Mouse (Mus musculus): ENCODE results near the gene Ecel1. TPM values are rescaled to one million over a fixed set of nuclear protein-coding genes. Genes with fewer than 3 reads are reported as not detected.

Gene Ecel1
- polyA plus RNA-seq, 1 experiment from 2014 or later, result 1.0 TPM

DNA sequence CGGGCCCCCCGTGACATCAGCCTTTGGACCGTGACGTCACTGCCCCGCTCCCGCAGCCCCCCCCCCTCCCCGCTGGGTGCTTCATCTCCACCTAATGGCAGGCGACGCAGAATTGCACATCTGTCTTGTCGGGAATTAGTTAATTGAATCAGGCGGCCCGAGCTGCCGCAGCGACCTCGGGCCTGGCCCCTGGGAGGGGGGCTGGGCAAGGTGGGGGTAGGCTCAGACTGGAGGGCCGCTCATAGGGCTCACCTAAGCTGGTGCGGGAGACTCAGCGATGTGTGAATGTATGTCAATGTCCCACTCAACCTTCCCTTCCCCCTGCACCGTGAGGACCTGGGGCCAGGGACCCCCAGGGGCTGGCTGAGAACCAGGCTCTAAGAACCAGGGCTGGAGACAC, 14.1 kb upstream of the Ecel1 start:
- WGBS, result 11% methylated on average over 19 of the region's 19 CpGs
- H3K36me3 ChIP-seq, result no peaks in the 10 kb centered on the region
- H3K9me3 ChIP-seq, result no peaks in the 10 kb centered on the region
- no peak for ATAC-seq (ENCODE audit: extremely low read depth, insufficient number of reproducible peaks, low FRiP score, low TSS enrichment)
- peaks cover 14% of the 10 kb centered on the region for H3K4me1 ChIP-seq
- H3K27me3 ChIP-seq (replicated peaks), result peaks cover 93% of the 10 kb centered on the region
- no peak overlapping the region for H3K4me3 ChIP-seq
- 0 out of 2 replicates have a peak overlapping the region, but pooled peaks have one; percentile 47 for H3K9ac ChIP-seq
- peak overlapping the region; percentile 22 for H3K4me2 ChIP-seq
- no peak overlapping the region for H3K27ac ChIP-seq (replicated peaks)

DNA sequence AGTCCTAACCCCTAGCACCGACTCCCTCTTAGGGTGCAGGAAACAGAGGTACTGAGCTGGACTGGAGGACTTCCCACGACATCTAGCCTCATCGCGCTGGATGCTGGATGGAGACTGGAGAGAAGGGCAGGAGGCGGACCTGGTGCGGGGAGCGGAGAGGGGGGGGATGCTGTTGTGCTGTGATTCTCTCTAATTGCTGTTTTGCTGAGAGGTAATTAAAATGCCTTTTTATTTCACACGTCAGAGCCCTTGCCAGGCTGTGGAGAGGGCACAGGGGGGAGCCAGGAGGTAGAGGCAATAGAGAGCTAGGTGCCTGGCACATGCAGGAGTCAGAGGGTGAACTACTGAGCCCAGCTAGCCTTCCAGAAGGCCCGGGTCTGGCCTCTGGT, 8.5 kb upstream of the Ecel1 start:
- Histone ChIP-seq H3K36me3 (no peaks in the 10 kb centered on the region), H3K4me2 (no peak overlapping the region), H3K9ac (no peak overlapping the region), H3K9me3 (no peaks in the 10 kb centered on the region), H3K4me3 (no peak overlapping the region), H3K4me1 (no peaks in the 10 kb centered on the region), H3K27ac (replicated peaks) (no peak overlapping the region), H3K27me3 (replicated peaks) (peaks cover 100% of the 10 kb centered on the region)
- 41% methylated on average over 9 of the region's 9 CpGs for WGBS
- ATAC-seq (ENCODE audit: extremely low read depth, insufficient number of reproducible peaks, low FRiP score, low TSS enrichment), result no peak

DNA sequence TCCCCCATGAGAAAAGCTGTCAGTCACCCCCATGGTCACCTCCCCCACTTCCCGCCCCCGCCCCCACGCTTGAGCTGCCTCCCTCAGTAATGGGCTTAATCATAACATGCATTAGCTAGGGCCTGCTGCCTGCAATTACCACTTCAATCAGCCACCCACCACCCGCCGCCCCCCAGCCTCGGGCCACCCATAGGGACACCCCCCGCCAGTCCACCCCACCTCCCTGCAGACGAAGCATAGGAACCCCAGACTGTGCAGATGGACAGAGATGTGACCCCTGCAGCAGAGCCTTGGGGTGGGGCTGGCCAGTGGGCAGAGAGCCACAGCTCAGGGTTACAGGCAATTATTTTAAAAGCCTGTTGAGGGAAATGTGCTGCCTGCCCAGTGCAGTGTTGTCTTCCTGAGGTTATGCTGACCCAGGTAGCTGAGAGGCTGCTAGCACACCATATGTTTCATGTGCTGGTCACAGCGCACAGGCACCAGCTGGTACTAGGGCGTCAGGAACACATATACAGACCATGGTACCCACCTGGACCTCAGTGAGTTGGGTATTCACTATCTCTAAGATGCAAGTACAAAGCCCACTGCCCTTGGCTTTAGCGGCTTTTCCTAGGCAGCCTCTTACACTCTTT, 8.0 kb upstream of the Ecel1 start:
- Histone ChIP-seq H3K4me1 (no peaks in the 10 kb centered on the region), H3K27ac (replicated peaks) (no peak overlapping the region), H3K36me3 (no peaks in the 10 kb centered on the region), H3K9me3 (no peaks in the 10 kb centered on the region), H3K4me3 (no peak overlapping the region), H3K9ac (no peak overlapping the region), H3K27me3 (replicated peaks) (peaks cover 100% of the 10 kb centered on the region), H3K4me2 (no peak overlapping the region)
- 23% methylated on average over 11 of the region's 11 CpGs for WGBS
- ATAC-seq (ENCODE audit: extremely low read depth, insufficient number of reproducible peaks, low FRiP score, low TSS enrichment), result no peak

DNA sequence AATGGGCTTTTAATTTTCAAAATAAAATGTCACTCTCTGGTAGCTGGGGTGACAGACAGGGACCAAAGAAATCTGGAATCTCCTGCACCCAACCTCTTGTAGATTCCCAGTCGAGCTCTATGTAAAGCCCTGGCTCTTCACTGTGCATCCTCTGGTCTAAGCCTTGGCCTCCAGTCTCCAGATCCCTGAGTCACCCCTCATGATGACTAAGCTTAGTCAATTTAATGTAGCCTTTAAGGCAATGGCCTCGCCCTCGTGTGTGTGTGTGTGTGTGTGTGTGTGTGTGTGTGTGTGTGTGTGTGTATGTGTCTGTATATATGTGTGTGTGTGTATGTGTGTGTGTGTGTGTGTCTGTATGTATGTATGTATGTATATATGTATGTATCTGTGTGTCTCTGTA, 3.1 kb upstream of the Ecel1 start:
- H3K4me2 ChIP-seq, result no peak overlapping the region
- H3K27ac ChIP-seq (replicated peaks), result no peak overlapping the region
- no peak overlapping the region for H3K9ac ChIP-seq
- 74% methylated on average over 3 of the region's 3 CpGs for WGBS
- H3K4me1 ChIP-seq, result peaks cover 17% of the 10 kb centered on the region
- peaks cover 100% of the 10 kb centered on the region for H3K27me3 ChIP-seq (replicated peaks)
- no peak overlapping the region for H3K4me3 ChIP-seq
- H3K36me3 ChIP-seq, result no peaks in the 10 kb centered on the region
- no peak for ATAC-seq (ENCODE audit: extremely low read depth, insufficient number of reproducible peaks, low FRiP score, low TSS enrichment)
- no peaks in the 10 kb centered on the region for H3K9me3 ChIP-seq

DNA sequence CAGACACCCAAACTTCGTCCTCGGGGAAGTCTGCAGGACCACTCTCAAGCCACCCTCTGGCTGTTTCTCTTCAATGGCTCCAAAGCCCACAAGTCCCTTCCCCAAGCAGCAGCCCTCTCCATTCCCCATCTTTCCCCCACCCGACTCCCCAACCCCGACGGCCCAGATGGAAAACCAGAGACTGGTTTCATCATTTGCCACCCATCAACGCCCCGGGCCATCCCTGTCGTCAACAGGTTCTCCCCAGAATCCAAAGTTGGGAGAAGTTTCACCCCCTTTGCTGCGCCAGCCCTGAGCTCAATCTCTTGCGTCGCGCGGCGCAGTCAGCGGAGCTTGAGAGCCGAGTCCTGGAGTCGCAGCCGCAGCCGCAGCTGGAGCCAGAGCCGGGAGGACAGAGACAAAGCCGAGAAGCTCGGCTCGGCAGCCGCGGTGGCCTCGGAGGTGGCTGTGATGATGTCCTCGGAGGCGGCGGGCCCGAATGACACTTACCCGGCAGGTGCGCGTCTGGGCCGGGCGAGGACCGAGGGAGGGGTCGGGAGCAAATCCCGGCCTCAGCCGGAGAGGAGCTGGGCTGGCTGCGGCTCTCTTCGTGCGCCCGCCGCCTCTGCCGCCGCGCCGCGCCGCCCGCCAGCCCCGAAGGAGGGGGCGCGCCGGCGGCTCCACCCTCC, 656 bp downstream of the Ecel1 start:
- H3K4me2 ChIP-seq, result peak overlapping the region; percentile 74
- H3K27me3 ChIP-seq (replicated peaks), result peaks cover 100% of the 10 kb centered on the region
- no peaks in the 10 kb centered on the region for H3K36me3 ChIP-seq
- ATAC-seq (ENCODE audit: extremely low read depth, insufficient number of reproducible peaks, low FRiP score, low TSS enrichment), result no peak
- H3K4me1 ChIP-seq, result peaks cover 25% of the 10 kb centered on the region
- peak overlapping the region; percentile 51 for H3K4me3 ChIP-seq
- 0 out of 2 replicates have a peak overlapping the region, but pooled peaks have one; percentile 28 for H3K9ac ChIP-seq
- no peaks in the 10 kb centered on the region for H3K9me3 ChIP-seq
- WGBS, result under 1% methylated on average over 56 of the region's 56 CpGs
- H3K27ac ChIP-seq (replicated peaks), result no peak overlapping the region

DNA sequence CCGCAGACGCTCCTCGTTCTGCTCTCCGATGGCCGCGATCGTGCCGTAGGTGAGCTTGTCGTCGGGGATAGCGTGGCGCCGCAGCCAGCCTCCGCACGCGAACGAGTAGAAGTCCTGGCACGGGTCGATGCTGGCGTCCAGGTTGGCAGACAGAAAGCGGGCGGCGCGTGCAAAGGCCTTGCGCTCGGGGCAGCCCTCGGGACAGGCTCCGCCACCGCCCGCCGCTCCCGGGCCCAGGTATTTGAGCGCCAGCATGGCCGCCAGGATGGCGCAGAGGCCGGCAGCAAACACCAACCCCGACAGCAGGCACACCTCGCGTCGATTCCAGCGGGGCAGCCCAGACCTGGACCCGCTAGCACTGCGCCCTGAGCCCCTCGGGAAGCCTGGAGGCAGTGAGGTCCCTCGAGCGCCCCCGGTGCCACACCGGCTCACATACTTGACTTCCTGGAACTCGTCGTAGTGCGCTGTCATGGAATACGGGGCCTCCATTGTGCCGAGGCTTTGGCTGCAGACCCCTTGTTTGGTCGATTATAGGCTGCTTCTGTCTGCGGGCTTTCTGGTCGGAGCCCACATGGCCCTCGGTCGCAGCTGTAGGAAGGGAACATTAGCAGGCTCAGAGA, 1.7 kb downstream of the Ecel1 start:
- no peaks in the 10 kb centered on the region for H3K36me3 ChIP-seq
- H3K9me3 ChIP-seq, result no peaks in the 10 kb centered on the region
- peaks cover 25% of the 10 kb centered on the region for H3K4me1 ChIP-seq
- peaks cover 100% of the 10 kb centered on the region for H3K27me3 ChIP-seq (replicated peaks)
- peak overlapping the region; percentile 33; the same call in 1 of the 2 replicates for H3K9ac ChIP-seq
- WGBS, result 2% methylated on average over 58 of the region's 58 CpGs
- ATAC-seq (ENCODE audit: extremely low read depth, insufficient number of reproducible peaks, low FRiP score, low TSS enrichment), result no peak
- peak overlapping the region; percentile 51 for H3K4me3 ChIP-seq
- peak overlapping the region; percentile 74 for H3K4me2 ChIP-seq
- no peak overlapping the region for H3K27ac ChIP-seq (replicated peaks)

DNA sequence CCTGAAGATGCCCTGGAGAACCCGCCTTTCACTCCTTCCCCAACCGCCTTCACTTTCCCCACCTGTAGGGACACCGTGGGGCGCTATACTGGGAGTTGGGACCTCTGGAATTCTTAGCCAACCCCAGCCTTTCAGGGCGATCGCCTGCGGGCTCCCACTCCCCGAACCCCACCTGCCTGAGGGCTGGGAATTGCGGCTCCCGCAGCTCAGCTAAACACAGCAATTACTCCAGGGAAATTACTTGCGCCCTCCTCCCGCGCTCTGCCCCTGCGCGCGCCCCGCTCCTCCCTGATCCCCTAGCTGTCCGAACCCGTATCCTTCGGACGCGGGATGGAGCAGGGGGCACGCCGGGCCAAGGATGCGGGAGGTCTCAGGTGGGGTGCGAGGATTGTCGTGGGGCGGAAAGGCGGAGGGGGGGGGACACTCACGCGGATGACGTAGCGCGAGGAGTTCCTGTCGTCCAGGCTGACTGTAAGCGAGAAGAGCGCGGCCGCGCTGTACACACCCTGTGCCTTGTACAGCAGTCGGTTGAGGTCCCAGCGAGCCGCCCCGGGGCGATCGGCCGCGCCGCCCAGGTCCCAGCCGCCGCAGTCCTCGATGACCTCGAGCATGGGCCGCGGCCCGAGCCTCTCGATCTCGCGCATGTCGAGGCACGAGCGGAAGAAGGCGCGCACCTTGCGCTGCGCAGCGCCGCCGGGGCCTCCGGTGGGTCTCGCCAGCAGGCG, 2.4 kb downstream of the Ecel1 start:
- H3K9me3 ChIP-seq, result no peaks in the 10 kb centered on the region
- H3K36me3 ChIP-seq, result no peaks in the 10 kb centered on the region
- no peak for ATAC-seq (ENCODE audit: extremely low read depth, insufficient number of reproducible peaks, low FRiP score, low TSS enrichment)
- H3K4me1 ChIP-seq, result peaks cover 25% of the 10 kb centered on the region
- 1% methylated on average over 72 of the region's 72 CpGs for WGBS
- peak overlapping the region; percentile 74 for H3K4me2 ChIP-seq
- peak overlapping the region; percentile 51 for H3K4me3 ChIP-seq
- H3K27me3 ChIP-seq (replicated peaks), result peaks cover 100% of the 10 kb centered on the region
- peak overlapping the region; percentile 33; the same call in 1 of the 2 replicates for H3K9ac ChIP-seq
- no peak overlapping the region for H3K27ac ChIP-seq (replicated peaks)

DNA sequence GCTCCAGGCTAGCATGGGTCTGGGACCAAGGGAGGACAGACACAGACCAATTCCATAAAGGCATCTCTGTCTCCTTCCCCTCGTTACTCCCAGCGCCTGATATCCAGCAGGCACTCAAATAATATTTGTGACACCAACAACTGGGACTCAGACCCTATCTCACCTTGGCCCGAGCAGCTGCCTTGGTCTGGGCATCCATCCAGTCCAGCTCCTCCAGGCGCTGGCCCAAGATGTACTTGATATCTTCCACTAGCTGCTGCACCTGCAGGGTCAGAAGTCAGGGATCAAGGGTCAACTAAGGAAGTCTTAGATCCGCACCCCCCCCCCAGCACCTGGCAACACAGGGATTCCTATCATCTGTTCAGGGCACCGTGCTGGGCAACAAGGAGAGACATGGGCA, 5.0 kb downstream of the Ecel1 start:
- no peak for ATAC-seq (ENCODE audit: extremely low read depth, insufficient number of reproducible peaks, low FRiP score, low TSS enrichment)
- Histone ChIP-seq H3K27me3 (replicated peaks) (peaks cover 100% of the 10 kb centered on the region), H3K9ac (no peak overlapping the region), H3K27ac (replicated peaks) (no peak overlapping the region), H3K9me3 (no peaks in the 10 kb centered on the region), H3K36me3 (no peaks in the 10 kb centered on the region), H3K4me2 (no peak overlapping the region), H3K4me3 (no peak overlapping the region), H3K4me1 (peaks cover 25% of the 10 kb centered on the region)
- WGBS, result 61% methylated on average over 6 of the region's 6 CpGs

DNA sequence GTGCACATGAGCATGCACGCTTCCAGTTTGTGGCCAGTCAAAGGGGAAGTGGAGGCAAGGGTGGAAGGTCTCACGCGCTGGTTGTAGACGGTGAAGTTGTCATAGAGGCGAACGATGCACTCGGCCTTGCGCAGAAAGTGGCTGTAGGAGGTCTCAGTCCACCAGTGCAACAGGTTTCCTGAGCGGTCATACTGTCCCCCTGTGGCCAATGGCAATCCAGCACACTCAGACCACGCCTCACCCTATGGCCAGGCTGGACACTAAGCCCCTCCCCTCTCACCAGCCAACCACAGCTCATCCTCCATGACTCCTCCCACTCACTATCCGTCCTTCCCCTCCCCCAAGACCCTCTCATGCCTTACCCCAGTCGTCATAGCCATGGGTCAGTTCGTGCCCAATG, 6.9 kb downstream of the Ecel1 start:
- Histone ChIP-seq H3K4me2 (no peak overlapping the region), H3K4me3 (no peak overlapping the region), H3K9me3 (no peaks in the 10 kb centered on the region), H3K4me1 (peaks cover 8% of the 10 kb centered on the region), H3K27ac (replicated peaks) (no peak overlapping the region), H3K36me3 (no peaks in the 10 kb centered on the region), H3K27me3 (replicated peaks) (peaks cover 88% of the 10 kb centered on the region), H3K9ac (no peak overlapping the region)
- WGBS, result 34% methylated on average over 13 of the region's 13 CpGs
- ATAC-seq (ENCODE audit: extremely low read depth, insufficient number of reproducible peaks, low FRiP score, low TSS enrichment), result no peak

DNA sequence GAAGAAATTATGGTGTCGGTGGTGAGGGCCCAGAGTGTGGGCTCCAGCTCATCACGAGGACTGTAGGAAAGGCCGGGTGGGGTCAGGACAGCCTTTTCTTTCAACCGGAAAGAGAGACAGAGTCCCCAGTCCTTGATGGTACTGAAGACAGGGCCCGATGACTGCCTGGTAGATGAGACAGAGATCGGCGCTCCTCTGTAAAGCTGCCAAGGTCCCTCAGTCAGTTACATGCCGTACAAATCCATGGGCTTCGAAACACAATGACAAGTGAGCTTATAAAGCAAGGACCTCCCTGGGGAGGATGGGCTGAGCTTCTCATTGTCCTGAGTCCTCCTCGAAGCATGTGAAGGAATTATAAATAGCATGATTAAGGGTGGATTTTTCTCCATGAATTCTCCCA, 13.2 kb downstream of the Ecel1 start:
- no peak overlapping the region for H3K4me3 ChIP-seq
- H3K27ac ChIP-seq (replicated peaks), result no peak overlapping the region
- ATAC-seq (ENCODE audit: extremely low read depth, insufficient number of reproducible peaks, low FRiP score, low TSS enrichment), result no peak
- peaks cover 39% of the 10 kb centered on the region for H3K27me3 ChIP-seq (replicated peaks)
- no peaks in the 10 kb centered on the region for H3K4me1 ChIP-seq
- no peaks in the 10 kb centered on the region for H3K36me3 ChIP-seq
- WGBS, result 73% methylated on average over 10 of the region's 10 CpGs
- no peak overlapping the region for H3K4me2 ChIP-seq
- H3K9ac ChIP-seq, result no peak overlapping the region
- no peaks in the 10 kb centered on the region for H3K9me3 ChIP-seq

DNA sequence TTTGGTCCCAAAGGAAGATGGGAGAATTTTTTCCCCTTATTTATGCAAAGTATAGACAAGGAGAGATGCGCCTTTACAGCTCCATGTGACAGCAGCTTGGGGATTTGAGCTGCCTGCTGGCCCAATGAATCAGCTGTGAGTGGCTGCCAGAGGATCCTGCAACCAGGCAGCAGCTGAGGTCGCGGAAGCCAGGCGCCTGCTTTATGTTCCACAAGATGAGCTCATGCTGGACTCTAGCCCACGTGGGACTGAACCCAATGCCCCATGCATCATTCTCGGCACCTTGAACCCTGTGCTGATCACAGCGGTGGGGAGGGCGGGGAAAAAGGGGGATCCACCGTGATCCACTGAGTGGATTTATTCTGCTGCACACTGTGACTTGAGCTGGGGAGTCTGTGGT, 13.9 kb downstream of the Ecel1 start:
- peaks cover 32% of the 10 kb centered on the region for H3K27me3 ChIP-seq (replicated peaks)
- H3K36me3 ChIP-seq, result no peaks in the 10 kb centered on the region
- H3K9ac ChIP-seq, result no peak overlapping the region
- H3K4me3 ChIP-seq, result no peak overlapping the region
- WGBS, result 59% methylated on average over 9 of the region's 9 CpGs
- H3K4me1 ChIP-seq, result no peaks in the 10 kb centered on the region
- no peak for ATAC-seq (ENCODE audit: extremely low read depth, insufficient number of reproducible peaks, low FRiP score, low TSS enrichment)
- H3K4me2 ChIP-seq, result no peak overlapping the region
- H3K27ac ChIP-seq (replicated peaks), result no peak overlapping the region
- H3K9me3 ChIP-seq, result no peaks in the 10 kb centered on the region
